Mouse (Mus musculus) heart, postnatal 36 days (tissue): Measurements from ENCODE around the gene Arl8a. TPM values are rescaled to one million over a fixed set of nuclear protein-coding genes. Genes with fewer than 3 reads are reported as not detected.

Experiments
- DNase-seq, 2 experiments: peaks; one replicate each; pipeline ENCODE4 v3.0.0; 2021 to 2022
- intact Hi-C: fragments of 180-260 bp; cut with DNase I; formaldehyde crosslinking; loops from one replicate; pipeline ENCODE4 v1.15.1; 2025
- total RNA-seq, 2 experiments: library from RNA; stranded (reverse); gene quantifications; 2 replicates each; pipeline ENCODE4 v1.2.3; 2021

Gene Arl8a
- total RNA-seq, 2 experiments from 2014 or later = 21.1 to 26.7 TPM

GRCm38 (mm10) chr1:135132473-135132872 is 14.2 kb upstream of the Arl8a start, which contains the start of gene Ptpn7:
Ptpn7 (plus strand) TSS chr1:135132700.
- intact Hi-C loops = no loop called here

GRCm38 (mm10) chr1:135132893-135133369 is 13.7 kb upstream of the Arl8a start:
- intact Hi-C loops = no loop called here
- DNase-seq = no peak

More at GRCm38 (mm10) chr1:135132473-135132872, 14.2 kb upstream of the Arl8a start, which contains the start of gene Ptpn7:
- peak; percentile 63 to 68 for DNase-seq

- intact Hi-C loops = no loop called here
- DNase-seq = no peak
Observed at GRCm38 (mm10) chr1:135133678-135134435, 12.8 kb upstream of the Arl8a start.

GRCm38 (mm10) chr1:135135111-135135787 is 11.4 kb upstream of the Arl8a start:
- DNase-seq = no peak
- intact Hi-C loops = no loop called here

- intact Hi-C loops = loop anchor here (1.0 kb wide), 1 partner anchor 26 kb away; no protein-coding TSS in a partner anchor
- peak; percentile 65 to 79 for DNase-seq
Observed at GRCm38 (mm10) chr1:135136500-135136899, 10.1 kb upstream of the Arl8a start.

- no peak for DNase-seq
- intact Hi-C loops = no loop called here
Observed at GRCm38 (mm10) chr1:135139906-135140305, 6.7 kb upstream of the Arl8a start.

GRCm38 (mm10) chr1:135142452-135142851 is 4.2 kb upstream of the Arl8a start:
- intact Hi-C loops = no loop called here
- DNase-seq = no peak

- no peak for DNase-seq
- intact Hi-C loops = no loop called here
Observed at GRCm38 (mm10) chr1:135143940-135144339, 2.7 kb upstream of the Arl8a start.

- DNase-seq = peak; percentile 84 to 89
- intact Hi-C loops = no loop called here
Observed at GRCm38 (mm10) chr1:135146946-135147701, 500 bp downstream of the Arl8a start.

- no peak for DNase-seq
- intact Hi-C loops = no loop called here
Observed at GRCm38 (mm10) chr1:135147702-135148058, 1.1 kb downstream of the Arl8a start.

GRCm38 (mm10) chr1:135148476-135148875 is 1.9 kb downstream of the Arl8a start:
- DNase-seq = no peak
- intact Hi-C loops = no loop called here

GRCm38 (mm10) chr1:135148996-135149395 is 2.4 kb downstream of the Arl8a start:
- intact Hi-C loops = no loop called here

GRCm38 (mm10) chr1:135154011-135154410 is 7.4 kb downstream of the Arl8a start:
- no peak for DNase-seq
- intact Hi-C loops = loop anchor here (1.0 kb wide), 2 partner anchors 104 to 214 kb away; partner anchors contain the start of gene Elf3

More at GRCm38 (mm10) chr1:135148996-135149395, 2.4 kb downstream of the Arl8a start:
- DNase-seq = no peak

- peak; percentile 67 to 81 for DNase-seq
- intact Hi-C loops = loop anchor here (1.0 kb wide), 2 partner anchors 104 to 214 kb away; partner anchors contain the start of gene Elf3
Observed at GRCm38 (mm10) chr1:135154411-135154959, 7.9 kb downstream of the Arl8a start.

GRCm38 (mm10) chr1:135156300-135156699 is 9.7 kb downstream of the Arl8a start:
- peak; percentile 47 to 54 for DNase-seq
- intact Hi-C loops = no loop called here

GRCm38 (mm10) chr1:135158633-135159032 is 12.0 kb downstream of the Arl8a start:
- intact Hi-C loops = no loop called here

GRCm38 (mm10) chr1:135159074-135159473 is 12.4 kb downstream of the Arl8a start:
- intact Hi-C loops = no loop called here
- DNase-seq = no peak

More at GRCm38 (mm10) chr1:135158633-135159032, 12.0 kb downstream of the Arl8a start:
- no peak for DNase-seq

GRCm38 (mm10) chr1:135159556-135160123 is 13.0 kb downstream of the Arl8a start:
- intact Hi-C loops = loop anchor here (10.0 kb wide), 1 partner anchor 535 kb away; no protein-coding TSS in a partner anchor
- no peak for DNase-seq

- intact Hi-C loops = loop anchor here (10.0 kb wide), 1 partner anchor 534 kb away; no protein-coding TSS in a partner anchor
Observed at GRCm38 (mm10) chr1:135160411-135161050, 13.9 kb downstream of the Arl8a start.

More at GRCm38 (mm10) chr1:135160411-135161050, 13.9 kb downstream of the Arl8a start:
- DNase-seq = no peak
